Mouse (Mus musculus) 416B (cell line): ENCODE measurements around the gene Cd59b.
"Not testable (repeated sequence)": the region's sequence is repeated elsewhere in the genome, so short reads cannot be mapped to it uniquely, and the experiment has no call there.

Experiments
- DNase-seq: peaks from one replicate; pipeline ENCODE4 v3.0.0; 2011; ENCODE audit warnings: low read depth

Gene Cd59b

DNA sequence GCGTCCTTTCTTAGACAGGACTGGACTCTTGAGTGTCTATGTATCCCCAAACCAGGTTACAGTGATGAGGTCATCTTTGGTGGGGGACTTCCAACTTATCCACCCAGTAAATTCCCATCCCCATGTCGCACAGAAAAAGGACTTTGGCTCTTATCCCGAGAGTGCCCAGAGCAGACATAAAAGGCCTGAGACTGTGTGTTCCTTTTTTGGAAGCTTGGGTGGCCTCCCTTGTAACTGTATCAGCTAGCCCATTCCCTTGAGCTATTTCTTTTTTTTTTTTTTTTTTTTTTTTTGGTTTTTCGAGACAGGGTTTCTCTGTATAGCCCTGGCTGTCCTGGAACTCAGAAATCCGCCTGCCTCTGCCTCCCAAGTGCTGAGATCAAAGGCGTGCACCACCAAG lies 4.1 kb upstream of the Cd59b start, which contains the start of gene Gm10912:
TSS of gene Gm10912 (plus strand) at position 301 of the 400 bp plus-strand sequence.
- not testable (repeated sequence) for DNase-seq

DNA sequence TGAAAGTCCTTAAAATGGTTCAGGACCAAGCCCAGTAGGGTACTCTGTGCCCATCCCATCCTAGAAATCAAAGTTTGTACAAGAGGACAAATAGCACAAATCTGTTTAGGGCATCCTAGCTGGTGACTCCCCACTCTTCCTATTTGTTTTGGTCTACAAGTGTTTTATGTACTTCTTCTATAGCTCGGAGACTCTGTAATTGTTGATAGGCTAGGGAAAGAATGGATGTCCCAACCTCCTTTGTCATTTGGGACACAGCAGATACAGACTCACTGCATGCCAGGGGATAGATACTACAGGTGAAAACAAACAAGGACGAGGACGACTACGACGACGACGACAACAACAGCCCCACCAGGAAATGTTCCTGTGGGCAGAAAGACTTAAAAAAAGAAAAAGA lies 1.2 kb upstream of the Cd59b start, which contains the start of gene Gm10799:
TSS of gene Gm10799 (minus strand) at position 101 of the 400 bp plus-strand sequence.
- not testable (repeated sequence) for DNase-seq

DNA sequence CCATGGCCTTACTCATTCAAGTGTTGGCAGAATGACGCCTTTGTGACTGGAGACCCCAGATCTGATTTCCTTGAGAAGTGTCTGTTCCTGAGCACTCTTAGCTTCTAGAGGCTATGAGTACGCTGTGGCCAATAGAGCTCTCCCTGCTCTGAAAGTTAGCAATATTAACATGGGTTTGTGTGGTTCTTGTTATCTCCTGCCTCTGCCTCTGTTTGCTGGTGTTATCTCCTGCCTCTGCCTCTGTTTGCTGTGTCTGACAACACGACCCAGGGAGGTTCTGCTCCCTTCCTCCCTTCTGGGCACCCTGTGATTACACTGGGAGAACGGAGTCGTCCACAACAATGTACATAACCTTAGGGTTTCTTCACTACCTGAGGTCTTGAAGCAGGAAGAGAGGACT lies 8.6 kb downstream of the Cd59b start:
- not testable (repeated sequence) for DNase-seq

DNA sequence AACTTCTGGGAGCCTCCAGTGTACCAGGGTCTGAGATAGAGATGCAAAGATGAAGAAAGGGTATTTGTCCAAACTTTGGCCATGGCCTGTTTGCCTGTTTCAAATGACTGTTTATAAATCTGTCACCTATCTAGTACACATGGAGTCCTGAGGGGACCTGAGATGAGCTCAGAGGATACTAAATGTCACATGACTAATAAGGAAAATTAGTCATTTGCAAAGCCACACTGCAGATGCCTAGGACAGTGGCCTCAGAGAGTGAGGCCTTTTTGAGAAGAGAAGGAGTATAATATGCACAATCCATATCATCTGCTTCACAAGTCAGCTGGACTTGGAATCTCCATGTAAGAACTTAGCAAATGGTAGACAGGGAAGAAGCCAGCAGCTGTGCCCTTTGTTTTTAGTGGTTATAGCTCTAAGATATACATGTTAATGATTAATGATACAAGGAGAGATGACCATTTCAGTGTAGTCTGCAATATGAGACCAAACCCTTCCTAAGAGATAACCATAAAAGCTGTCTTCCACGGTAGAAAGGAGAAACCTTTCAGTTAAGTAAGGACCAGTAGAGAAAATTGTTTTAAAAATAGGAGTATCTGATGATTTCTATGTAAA lies 11.9 kb downstream of the Cd59b start:
- not testable (repeated sequence) for DNase-seq

DNA sequence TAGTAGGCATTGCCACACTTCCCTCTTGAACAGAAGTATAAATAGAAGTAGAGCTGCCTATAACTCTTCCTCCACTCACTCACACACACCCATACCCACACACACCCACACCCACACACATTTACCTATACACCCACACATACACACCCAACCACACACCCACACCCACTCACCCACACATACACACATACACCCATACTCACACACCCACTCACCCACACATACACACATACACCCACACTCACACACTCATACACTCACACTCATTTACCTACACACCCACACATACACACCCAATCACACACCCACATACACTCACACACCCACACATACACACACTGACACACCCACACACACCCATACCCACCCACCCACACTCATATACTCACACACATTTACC lies 12.8 kb downstream of the Cd59b start:
- DNase-seq, result no peak

DNA sequence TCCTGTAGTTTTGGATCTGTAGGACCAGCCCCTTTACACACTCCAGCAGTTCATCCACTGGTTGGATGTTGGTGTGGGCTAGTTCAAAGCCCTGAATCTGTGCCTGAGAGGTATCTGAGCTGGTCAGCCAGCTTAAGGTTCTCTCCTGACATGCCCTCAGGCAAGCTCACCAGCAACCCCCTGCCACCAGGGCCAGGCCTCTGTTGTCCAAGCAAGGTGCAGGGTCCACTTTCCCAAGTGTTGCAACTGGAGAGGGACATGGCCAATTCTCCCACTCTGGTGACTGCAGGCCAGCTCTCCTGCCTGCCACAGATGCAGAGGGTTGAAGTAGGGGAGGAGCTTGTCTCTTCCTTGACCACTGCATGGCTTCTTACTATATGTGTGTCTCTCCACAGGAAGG lies 14.4 kb downstream of the Cd59b start:
- DNase-seq, result not testable (repeated sequence)

DNA sequence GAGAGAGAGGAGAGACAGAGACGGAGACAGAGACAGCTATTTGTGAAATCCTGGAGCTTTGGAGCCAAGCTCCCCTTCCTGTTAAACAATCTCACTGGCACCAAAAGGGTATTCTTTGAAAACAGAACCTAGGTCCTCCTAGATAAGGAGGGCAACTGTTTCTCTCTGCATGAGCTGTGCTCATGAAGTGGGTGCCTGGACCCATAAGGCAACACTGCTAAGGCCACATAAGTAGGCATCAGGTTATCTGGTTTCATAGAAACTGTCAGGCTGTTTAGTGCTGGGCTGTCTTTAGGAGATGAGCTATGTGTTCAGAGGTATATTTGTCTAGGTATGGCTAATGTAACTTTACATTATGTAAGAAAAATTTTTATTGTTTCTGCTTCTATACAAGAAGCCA lies 17.9 kb downstream of the Cd59b start:
- DNase-seq, result not testable (repeated sequence)

DNA sequence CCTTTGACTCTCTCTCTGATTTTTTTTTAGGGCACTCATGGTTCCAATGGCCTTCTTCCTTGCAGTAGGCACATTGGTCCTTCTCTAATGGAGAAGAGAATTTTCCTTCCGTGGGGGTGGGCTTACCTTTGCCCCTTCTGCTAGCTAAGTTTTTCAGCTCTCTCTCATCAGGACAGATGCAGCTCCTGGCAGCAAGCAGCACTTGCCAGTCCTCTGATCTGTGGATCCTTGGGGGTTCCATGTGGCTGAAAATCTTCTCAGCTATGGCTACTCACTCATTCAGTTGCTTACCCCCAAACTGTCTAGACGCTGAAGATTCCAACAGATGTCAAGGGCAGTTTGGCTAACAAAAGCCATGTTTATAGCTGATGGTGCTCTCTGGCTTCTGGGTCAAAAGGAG lies 23.7 kb downstream of the Cd59b start:
- DNase-seq, result no peak

DNA sequence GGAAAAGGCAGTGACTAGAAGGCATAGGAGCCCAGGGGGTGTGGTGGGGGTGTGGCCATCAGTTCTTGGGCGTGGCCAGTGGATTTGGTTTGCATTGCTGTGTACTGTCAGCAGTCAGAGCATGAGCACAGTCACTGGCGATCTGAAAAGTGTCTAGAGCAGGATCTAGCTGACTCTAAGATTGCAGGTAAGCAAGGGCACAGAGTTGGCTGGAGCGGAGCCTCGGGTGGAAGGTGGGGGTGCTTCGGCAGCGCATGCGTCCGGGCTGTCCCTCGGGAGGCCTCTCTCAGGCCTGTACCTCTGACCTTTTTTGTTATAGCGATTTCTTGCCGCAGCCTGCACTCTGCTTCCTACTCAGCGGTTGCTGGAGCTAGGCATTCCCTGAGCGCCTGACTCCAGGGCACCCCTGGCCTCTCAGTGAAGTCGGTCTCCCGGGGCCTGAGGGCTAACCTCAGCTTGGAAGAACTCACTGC lies 26.1 kb downstream of the Cd59b start, which contains the start of gene Cd59a:
TSS of gene Cd59a (plus strand) at position 61 of the 473 bp plus-strand sequence.
- DNase-seq, result peak; percentile 82

DNA sequence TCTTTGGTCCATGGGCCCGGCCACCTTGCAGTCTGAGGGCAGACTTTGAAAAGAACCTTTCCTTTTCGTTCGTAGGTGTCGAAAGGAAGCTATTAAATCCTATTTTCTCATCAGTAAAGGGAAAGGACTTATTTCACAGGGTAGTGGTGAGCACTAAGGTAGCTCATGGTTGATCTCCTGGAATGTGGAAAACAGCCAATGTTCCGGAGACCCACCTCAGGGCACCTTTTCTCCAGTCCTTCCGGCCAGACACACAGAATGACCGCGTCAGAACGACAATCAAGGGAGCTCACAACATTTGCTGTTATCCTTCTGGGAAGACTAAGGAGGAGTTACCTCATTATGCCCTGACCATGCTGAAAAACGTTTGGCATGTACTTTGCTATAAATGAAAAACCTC lies 26.6 kb downstream of the Cd59b start:
- DNase-seq, result peak; percentile 10

DNA sequence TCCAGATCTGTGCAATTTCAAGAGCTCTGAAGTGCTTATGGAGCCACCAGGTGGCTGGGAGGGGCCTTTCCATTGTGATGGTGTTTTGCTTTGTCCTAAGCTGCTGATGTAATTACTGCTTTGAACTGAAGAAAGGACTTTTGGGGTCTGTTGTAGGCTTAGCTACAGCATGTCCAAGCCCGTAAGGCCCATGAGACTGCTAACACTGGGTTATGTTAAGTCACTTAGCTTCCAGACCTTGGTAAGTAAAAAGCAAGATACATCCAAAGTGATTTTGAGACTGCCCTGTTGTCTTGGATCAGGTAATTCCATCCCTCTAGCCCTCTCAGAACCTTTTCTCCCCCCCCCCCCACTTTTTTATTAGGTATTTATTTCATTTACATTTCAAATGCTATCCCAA lies 27.1 kb downstream of the Cd59b start:
- DNase-seq, result peak; percentile 11

DNA sequence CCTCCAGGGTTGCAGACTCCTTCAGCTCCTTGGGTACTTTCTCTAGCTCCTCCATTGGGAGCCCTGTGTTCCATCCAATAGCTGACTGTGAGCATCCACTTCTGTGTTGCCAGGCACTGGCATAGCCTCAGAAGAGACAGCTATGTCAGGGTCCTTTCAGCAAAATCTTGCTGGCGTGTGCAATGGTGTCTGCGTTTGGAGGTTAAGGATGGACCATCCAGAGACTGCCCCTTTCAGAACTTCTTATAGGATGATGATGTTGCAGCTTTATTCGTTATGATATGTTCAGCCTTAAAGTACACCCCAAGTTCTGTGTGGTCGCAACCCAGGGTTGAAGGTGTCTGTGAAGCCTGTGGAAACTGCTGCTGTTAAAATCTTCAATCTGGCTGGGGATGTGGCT lies 27.7 kb downstream of the Cd59b start:
- not testable (repeated sequence) for DNase-seq

DNA sequence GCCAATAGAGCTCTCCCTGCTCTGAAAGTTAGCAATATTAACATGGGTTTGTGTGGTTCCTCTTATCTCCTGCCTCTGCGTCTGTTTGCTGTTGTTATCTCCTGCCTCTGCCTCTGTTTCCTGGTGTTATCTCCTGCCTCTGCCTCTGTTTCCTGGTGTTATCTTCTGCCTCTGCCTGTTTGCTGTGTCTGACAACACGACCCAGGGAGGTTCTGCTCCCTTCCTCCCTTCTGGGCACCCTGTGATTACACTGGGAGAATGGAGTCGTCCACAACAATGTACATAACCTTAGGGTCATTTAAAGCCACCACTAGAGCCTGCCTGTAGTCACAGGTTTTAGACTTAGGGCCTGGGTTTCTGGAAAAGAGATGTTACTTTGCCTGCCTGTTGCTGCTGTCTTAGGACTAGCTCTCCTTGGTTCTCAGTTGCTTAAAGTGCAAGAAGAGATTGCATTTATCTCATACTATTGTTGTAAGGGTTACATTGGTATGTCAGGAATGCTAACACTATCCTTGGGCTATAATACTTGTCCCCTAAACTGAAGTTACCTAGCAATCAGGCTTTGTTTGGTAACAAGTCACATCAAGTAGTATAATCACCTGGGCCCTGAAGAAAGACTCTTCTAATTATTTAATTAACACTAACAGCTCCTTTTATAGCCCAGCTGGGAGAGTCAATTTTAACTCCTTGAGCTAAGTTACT lies 29.0 kb downstream of the Cd59b start:
- peak; percentile 90 for DNase-seq

DNA sequence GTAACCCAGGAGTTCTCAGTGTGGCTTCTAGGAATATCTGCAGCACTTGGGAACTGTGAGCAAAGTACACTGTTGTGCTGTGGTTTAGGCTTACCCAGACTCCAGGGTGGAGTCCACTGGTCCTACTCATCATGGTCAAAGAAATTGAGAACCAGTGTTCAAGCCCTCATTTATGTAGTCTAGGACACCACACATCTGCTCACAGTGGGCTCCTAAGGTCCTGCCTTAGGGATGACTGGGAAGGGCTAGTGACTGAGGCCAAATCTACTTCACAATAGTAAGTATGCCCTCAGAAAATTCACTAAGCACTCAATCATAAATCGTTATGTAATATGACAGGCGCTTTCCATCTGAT lies 29.6 kb downstream of the Cd59b start:
- DNase-seq, result no peak

DNA sequence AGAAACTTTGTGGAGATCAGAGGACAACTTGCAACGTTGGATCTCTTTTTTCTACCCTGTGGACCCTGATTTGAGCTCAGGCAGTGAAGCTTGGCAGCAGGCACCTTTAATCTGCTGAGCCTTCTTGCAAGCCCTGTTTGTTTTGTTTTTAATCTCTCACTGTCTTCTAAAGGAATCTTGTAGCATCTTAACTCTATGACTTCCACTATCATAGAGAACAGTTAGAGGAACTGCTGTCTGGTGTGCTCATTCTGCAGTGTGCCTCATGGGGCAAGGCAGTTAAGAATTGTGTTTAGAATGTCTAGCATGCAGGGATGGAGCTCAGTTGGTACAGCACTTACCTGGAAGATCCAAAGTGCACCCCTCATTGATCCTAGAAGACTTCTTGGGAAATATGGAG lies 30.3 kb downstream of the Cd59b start:
- DNase-seq, result no peak

DNA sequence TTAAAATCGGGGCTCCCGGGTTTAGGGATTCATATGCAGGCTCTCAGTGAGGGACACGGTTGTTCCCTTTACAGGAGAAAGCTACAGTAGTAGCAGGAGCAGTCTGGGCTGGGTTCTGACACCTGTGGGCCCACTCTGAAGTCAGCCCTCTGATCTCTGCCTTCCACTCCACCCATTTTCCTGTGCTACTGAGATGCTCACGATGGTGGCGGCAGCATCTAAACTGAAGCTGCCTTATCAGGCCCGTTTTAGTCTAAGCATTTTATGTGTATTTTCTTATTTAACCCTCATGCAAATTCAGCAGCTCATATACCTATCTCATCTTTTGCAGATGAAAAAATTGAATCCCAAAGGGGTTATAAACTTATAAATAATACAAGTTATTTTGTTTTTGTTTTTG lies 35.2 kb downstream of the Cd59b start:
- no peak for DNase-seq

DNA sequence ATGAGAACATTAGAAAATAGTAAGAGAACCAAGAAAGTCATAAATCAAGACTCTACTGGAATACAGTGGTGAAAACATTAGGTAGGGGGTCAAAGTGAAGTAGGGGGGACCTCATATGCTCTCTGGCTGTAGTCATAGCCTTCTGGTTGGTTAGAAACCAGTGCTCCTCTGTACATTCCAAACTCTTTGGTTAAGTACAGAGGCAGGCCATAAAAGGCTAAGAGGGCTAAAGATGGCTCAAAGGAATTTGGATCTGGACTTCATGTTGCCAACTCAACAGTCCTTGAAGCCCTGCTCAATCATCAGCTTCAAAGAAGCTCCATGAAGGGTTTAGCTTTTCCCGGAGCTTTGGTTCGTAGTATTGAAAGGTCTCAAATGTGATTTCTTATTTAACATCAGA lies 39.4 kb downstream of the Cd59b start:
- DNase-seq, result not testable (repeated sequence)

DNA sequence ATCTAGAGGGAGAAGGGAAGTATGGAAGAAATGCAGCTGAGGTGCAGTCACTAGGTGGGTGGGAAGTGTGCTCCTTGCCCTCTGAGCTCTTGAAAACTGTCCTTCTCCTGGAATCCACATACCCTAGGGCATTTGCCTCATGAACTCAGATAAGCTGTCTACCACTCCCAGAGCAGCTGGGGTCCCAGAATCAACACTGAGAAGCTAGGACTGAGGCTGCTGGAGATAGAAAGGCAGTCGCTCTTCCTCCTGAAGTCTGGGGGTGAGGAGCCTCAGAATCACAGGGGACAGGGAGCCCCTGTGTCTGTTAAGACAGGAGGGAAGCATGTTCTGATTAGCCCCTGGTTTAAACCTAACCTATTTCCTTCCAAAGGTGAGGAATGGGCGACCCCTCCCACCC lies 39.9 kb downstream of the Cd59b start:
- no peak for DNase-seq

DNA sequence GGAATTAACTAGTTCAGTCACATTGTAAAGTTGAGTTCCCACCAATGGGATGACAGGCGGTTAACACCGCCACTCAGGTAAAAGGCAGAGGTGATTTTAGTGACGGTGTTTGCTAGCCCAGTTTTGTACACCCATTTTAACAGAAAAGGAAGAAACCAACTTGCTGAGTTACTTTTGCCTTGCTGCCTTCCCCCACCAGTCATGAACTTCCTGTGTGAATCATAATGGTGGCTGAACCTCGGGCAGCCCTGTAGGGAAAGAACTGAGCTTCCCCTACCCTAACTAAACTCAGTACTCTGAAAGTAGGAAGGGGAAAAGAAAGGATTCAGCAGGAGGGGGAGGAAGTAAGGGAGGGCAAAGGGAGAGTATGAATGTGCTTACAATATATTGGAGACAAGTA lies 40.4 kb downstream of the Cd59b start:
- DNase-seq, result peak; percentile 62

DNA sequence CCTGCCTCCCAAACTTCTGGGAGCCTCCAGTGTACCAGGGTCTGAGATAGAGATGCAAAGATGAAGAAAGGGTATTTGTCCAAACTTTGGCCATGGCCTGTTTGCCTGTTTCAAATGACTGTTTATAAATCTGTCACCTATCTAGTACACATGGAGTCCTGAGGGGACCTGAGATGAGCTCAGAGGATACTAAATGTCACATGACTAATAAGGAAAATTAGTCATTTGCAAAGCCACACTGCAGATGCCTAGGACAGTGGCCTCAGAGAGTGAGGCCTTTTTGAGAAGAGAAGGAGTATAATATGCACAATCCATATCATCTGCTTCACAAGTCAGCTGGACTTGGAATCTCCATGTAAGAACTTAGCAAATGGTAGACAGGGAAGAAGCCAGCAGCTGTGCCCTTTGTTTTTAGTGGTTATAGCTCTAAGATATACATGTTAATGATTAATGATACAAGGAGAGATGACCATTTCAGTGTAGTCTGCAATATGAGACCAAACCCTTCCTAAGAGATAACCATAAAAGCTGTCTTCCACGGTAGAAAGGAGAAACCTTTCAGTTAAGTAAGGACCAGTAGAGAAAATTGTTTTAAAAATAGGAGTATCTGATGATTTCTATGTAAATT lies 41.6 kb downstream of the Cd59b start:
- DNase-seq, result not testable (repeated sequence)

DNA sequence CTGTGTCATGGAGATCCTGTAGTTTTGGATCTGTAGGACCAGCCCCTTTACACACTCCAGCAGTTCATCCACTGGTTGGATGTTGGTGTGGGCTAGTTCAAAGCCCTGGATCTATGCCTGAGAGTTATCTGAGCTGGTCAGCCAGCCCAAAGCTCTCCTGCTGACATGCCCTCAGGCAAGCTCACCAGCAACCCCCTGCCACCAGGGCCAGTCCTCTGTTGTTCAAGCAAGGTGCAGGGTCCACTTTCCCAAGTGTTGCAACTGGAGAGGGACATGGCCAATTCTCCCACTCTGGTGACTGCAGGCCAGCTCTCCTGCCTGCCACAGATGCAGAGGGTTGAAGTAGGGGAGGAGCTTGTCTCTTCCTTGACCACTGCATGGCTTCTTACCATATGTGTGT lies 43.9 kb downstream of the Cd59b start:
- not testable (repeated sequence) for DNase-seq

DNA sequence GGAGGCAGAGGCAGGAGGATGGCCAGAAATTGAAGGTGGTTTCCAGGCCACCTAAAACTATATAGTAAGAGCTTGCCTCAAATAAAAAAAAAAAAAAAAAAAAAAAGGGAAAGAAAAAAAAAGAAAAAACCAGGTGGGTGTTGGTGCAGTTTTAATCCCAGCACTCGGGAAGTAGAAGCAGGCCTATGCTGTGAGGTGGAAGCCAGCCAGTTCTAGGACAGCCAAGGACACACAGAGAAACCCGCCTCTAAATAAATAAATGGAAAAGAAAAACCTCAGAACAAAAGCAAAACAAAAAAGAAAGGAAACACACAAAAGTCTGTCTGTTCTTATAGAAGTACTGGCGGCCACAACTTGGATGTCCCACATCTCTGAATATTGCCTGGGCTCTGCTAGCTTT lies 45.2 kb downstream of the Cd59b start:
- DNase-seq, result no peak

DNA sequence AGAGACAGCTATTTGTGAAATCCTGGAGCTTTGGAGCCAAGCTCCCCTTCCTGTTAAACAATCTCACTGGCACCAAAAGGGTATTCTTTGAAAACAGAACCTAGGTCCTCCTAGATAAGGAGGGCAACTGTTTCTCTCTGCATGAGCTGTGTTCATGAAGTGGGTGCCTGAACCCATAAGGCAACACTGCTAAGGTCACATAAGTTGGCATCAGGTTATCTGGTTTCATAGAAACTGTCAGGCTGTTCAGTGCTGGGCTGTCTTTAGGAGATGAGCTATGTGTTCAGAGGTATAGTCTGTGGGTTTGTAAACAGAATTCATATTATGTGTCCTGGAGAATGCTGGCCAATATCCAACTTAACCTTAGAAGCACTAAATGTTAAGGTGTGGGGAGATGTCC lies 47.5 kb downstream of the Cd59b start:
- not testable (repeated sequence) for DNase-seq
